Mouse (Mus musculus) MN1 (cell line): ENCODE measurements around the gene Pde4c.
A peak's percentile ranks its signal among the peaks of the same experiment; 100 is the strongest.

Source experiments
- DNase-seq: peaks from one replicate; pipeline ENCODE4 v3.0.0-alpha.2; 2016; ENCODE audit warnings: low spot score

The Pde4c gene

GRCm38 (mm10) chr8:70752000-70752764 is 28.7 kb downstream of the Pde4c start:
- peak; percentile 86 for DNase-seq

DNA sequence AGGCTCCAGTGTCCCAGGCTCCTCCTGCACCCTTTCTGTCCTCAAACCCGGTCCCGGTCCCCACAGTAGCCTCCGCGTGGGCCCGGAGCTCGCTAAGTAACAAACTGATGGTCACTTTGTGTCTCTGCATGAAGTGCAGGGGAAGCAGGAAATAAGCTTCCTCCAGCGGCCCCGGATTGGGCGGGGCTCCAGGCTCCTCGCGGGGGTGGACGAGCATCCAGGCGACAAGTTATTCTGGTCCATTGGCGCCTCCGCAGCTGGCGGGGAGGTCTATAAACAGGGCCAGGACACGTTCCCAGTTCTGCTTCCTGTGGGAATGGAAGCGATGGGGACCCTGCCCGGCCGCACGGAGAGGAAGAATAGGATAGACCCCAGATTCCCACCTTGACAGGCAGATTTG is 29.6 kb downstream of the Pde4c start:
- peak; percentile 86 for DNase-seq

GRCm38 (mm10) chr8:70754043-70754870 is 30.7 kb downstream of the Pde4c start, which contains the start of gene Rab3a:
TSS of gene Rab3a (plus strand) at chr8:70754679.
- peak; percentile 99 for DNase-seq

- DNase-seq = peak; percentile 46
Observed at GRCm38 (mm10) chr8:70754871-70755660, 31.5 kb downstream of the Pde4c start.

- DNase-seq = no peak
Observed at GRCm38 (mm10) chr8:70755661-70756475, 32.3 kb downstream of the Pde4c start.

DNA sequence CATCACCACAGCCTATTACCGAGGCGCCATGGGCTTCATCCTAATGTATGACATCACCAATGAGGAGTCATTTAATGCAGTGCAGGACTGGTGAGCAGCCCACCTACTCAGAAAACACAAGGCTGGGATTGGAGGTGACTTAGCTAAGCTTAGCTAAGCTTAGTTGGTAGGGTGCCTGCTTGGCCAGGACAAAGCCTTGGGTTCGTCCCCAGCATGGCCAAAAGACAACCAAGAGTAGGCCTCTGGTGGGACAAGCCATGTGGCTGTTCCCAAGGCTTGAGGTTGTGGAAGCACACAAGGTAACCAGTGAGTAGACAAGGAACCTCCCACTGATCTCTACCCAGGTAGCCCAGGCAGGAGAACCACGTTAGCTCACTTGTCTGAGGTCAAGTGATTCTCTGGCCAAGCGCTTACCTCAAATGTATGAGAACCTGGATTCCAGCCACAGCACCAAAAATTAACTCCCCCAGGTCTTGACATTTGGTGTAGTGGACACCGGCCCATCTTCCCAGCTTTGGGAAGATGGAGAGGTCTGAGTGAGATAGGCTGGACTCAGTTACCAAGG is 33.0 kb downstream of the Pde4c start:
- DNase-seq = no peak

- DNase-seq = peak; percentile 81
Observed at GRCm38 (mm10) chr8:70757523-70758307, 34.2 kb downstream of the Pde4c start.

DNA sequence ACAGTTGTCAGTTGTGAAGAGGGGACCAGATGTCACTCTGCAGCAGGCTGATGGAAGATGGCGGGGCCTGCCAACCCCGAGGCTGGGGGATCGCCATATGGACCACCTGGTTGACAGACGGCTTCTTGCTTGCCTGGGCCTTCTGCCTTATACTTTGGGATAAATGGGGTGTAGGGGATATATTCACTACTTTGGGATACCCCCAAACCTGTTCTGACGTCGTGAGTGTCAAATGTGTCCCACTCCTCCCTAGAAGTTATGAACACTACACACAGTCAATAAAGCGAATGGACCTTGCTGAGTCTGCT is 34.7 kb downstream of the Pde4c start:
- no peak for DNase-seq

DNA sequence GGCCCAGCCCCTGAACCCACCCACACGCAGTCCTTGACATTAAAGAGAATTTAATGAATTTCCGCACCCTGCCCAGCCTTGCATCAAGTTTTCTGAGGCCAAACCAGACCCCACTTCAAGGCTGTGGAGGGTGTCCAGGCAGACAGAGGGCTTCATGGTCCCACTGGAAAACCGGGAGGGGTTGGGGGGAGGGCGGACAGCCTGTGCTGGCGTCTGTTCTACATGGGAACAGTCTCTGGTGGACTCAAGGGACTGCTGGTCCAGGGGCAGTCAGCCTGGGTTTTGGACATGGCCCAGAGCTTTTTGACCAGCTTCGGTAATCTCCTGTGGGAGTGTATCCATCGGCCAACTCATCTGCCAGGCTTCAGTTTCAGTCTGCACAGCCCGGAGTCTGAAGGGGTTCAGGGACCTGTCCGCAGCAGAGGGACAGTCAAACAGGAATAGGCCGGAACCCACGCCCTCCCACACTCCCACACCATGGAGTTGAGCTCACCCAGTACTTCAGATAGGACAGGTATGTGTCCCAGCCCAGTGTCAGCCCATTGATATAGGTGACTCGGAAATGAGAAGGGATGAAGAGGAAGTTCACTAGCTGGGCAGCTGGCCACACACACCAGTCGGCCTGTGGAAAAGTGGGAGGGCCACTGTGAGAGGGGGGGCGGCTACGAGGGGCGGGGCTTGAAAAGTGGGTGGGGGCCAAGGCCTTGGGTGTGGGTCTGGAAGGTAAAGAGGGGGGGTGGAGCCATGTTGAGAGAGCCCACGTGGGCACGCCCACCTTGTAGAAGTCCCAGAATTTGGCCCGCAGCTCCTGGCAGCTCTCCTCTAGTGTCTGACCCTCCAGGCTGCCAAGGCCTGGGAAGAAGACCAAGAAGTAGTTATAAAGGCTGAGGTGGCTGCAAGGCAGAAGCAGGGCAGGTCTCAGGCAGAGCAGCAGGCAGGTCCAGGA is 35.4 kb downstream of the Pde4c start:
- DNase-seq = peak; percentile 77

DNA sequence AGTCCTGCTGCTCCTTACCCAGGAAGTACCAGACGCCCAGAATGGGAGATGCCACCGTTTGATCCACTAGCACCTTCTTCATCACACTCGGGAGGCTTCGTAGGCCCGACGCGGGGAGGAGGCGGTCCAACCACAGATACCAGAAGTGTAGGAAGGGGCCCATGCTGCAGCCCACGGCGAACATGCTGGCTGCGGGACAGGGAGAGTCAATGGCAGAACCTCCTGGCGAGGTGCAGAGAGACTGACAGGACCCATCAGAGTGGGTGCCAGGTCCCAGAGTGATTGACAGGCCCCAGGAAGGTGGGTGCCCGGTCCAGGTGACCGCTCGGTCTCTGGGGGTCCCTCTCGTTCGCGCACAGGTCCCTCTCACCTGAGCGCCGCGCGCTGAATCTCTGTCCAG is 36.8 kb downstream of the Pde4c start:
- DNase-seq = peak; percentile 43

- peak; percentile 100 for DNase-seq
Observed at GRCm38 (mm10) chr8:70760775-70761406, 37.4 kb downstream of the Pde4c start, which contains the start of gene Mpv17l2. TSS of gene Mpv17l2 (minus strand) at chr8:70760946.

DNA sequence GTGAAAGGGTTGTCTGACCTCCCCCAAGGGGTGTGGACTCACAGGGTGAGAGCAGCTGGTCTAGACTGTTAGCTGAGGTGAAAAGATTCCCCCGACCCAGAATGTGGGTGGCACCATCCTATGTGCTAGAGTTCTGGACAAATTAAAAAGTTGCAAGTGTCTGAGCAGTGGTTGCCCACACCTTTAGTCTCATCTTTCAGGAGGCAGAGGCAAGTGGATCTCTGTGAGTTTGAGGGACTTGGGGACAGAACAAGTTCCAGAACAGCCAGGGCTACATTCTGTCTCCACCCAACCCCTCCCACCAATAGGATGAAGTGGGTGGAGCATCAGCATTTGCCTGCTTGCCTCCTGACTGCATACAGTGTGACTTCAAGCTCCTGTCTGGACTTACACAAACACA is 38.6 kb downstream of the Pde4c start:
- no peak for DNase-seq

DNA sequence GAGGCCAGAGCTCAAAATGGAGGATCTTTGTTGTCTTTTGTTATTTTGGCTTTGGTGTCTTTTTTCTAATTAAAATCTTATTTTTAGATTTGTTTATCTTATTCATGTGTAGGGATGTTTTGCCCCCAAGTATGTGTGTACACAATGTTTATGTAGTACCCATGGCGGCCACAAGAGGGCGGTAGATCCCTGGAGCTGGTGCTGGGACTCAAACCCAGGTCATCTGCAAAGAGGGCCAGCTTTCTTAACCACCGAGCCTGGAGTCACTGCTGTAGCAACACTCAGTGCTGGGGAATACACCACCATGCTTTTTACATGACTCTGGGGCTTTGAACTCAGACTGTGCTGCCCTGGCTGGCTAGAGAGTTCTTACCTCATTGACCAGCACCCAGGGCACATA is 39.8 kb downstream of the Pde4c start:
- DNase-seq = peak; percentile 75

DNA sequence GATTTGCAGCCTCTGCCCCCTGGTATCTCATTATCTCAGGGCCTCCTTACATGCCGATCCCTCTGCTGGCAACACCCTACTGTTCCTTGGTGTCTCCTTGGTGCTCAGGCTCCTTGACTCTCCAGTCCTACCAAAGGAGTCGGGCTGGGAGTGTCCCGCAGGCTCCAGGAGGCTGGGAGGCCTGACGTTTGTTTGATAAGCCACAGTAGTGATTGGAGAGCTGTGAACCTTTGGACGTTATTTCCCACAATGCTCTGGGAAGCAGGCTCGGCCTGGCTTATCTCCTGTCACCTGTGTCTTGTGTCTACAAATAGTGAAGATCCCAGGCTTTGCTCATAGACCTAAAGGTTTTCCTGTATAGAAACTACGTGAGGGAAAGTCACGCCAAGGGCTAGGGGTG is 40.5 kb downstream of the Pde4c start:
- DNase-seq = peak; percentile 59

DNA sequence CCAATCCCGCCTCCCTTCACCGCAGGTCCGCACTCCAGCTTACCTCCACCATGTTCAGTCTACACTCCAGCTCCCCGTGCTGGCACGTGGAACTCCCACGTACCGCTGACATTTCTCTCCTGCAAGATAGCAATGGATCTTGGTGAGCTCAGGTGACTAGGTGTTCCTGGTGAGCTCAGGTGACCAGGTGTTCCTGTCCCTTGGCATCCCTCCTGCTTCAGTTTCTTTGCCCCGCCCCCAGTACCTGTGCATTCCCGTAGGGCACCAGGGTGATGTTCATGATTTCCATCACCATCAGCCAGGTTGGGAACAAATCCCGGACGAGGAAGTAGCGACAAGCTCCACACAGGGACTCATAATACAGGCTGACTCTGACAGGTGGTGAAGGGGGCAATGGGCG is 41.2 kb downstream of the Pde4c start:
- DNase-seq = no peak

DNA sequence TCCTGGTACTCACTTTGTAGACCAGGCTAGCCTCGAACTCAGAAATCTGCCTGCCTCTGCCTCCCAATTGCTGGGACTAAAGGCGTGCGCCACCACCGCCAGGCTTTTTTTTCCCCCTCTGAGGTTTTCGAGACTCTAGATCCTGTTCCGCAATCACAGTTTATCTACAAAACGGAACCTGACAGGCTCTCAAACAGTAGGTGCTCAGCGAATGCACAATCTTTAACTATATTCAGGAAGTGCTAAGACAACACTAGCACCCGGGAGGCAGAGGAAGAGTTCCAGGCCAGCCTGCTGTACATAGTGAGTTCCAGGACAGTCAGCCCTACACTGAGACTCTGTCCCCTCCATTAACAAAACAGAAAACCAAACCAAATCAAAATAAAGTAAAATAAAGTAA is 41.8 kb downstream of the Pde4c start:
- DNase-seq = no peak

GRCm38 (mm10) chr8:70765838-70766570 is 42.5 kb downstream of the Pde4c start:
- DNase-seq = peak; percentile 77
